24 mouse cellular contexts compared by ENCODE assay signal in the genomic region with DNA sequence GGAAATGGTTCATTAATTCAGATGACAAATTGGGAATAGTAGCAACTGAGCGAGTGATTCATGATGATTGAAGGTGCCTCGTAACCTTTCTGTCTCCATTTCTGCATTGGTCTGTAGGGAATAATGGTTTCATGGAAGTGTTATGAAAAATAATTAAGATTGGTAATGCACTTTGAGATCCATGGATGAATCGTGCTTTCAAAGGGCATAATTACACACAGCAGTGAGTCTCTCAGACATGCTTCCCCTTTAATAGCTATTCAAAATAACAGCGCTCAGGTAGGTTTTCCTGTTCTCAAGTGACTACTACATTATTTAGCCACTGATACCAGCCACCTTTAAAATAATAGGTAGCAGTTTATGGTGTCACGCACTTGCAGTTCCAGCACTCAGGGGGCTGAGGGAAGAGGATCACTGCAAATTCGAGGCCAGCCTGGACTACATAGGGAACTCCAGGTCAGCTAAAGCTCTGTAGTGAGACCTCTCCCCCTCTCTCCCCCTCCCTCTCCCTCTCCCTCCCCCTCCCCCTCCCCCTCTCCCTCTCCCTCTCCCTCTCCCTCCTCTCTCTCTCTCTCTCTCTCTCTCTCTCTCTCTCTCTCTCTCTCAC.
"Had no signal": no experiment of that assay in that cellular context is flagged by ENCODE, and none has a peak within 500 bp of the region (broad histone marks: within the 10 kb centered on the region; RNA-seq: fewer than 3 reads in every experiment).

No protein-coding gene starts in this region.

- H3K4me1 ChIP-seq: hindbrain, embryonic 10.5 days; hindbrain, embryonic 13.5 days; hindbrain, embryonic 15.5 days; kidney, embryonic 15.5 days; limb, embryonic 13.5 days; limb, embryonic 15.5 days had no signal

- DNase-seq: gastrocnemius, postnatal 14 days; gastrocnemius, postnatal 36 days; heart, adult 11 months; heart, adult 2 months; heart, postnatal 10 days; heart, postnatal 4 days; kidney, adult 11 months; kidney, adult 2 months; kidney, adult 9 months; kidney, postnatal 14 days; kidney, postnatal 36 days; layer of hippocampus, adult 9-11 months; layer of hippocampus, postnatal 36 days; left cerebral cortex, postnatal 4 days had no signal

- H3K9ac ChIP-seq: hindbrain, embryonic 13.5 days; hindbrain, embryonic 15.5 days; kidney, embryonic 15.5 days; limb, embryonic 13.5 days; limb, embryonic 15.5 days had no signal

- H3K9me3 ChIP-seq: hindbrain, embryonic 10.5 days; hindbrain, embryonic 13.5 days; hindbrain, embryonic 15.5 days; kidney, embryonic 15.5 days; limb, embryonic 13.5 days; limb, embryonic 15.5 days had no signal

- H3K4me3 ChIP-seq: heart, adult 2 months; hindbrain, embryonic 10.5 days; hindbrain, embryonic 13.5 days; hindbrain, embryonic 15.5 days; kidney, embryonic 15.5 days; limb, embryonic 13.5 days; limb, embryonic 15.5 days had no signal

- ATAC-seq: hindbrain, postnatal 0 days; intestine, embryonic 16.5 days had no signal

- H3K27me3 ChIP-seq: hindbrain, embryonic 13.5 days; hindbrain, embryonic 15.5 days; kidney, embryonic 15.5 days; limb, embryonic 13.5 days; limb, embryonic 15.5 days had no signal

- H3K27ac ChIP-seq: heart, adult 2 months; hindbrain, embryonic 10.5 days; hindbrain, embryonic 13.5 days; hindbrain, embryonic 15.5 days; hindbrain, postnatal 0 days; kidney, embryonic 15.5 days; kidney, postnatal 0 days; limb, embryonic 13.5 days; limb, embryonic 15.5 days had no signal

- H3K36me3 ChIP-seq: hindbrain, embryonic 10.5 days; hindbrain, embryonic 13.5 days; hindbrain, embryonic 15.5 days; kidney, embryonic 15.5 days; limb, embryonic 13.5 days; limb, embryonic 15.5 days had no signal

- H3K4me2 ChIP-seq: heart, embryonic 11.5 days; hindbrain, embryonic 13.5 days; hindbrain, embryonic 15.5 days; kidney, embryonic 15.5 days; limb, embryonic 13.5 days; limb, embryonic 15.5 days had no signal
